Mouse (Mus musculus) heart, embryonic 11.5 days (tissue): ENCODE results near the gene Grb7. TPM values are rescaled to one million over a fixed set of nuclear protein-coding genes. Genes with fewer than 3 reads are reported as not detected.

Experiments used
- ATAC-seq: fragments of 200-750 bp; cut with Nextera tagmentation; replicated peaks from 2 replicates; pipeline ENCODE4 v1.8.0; 2017; ENCODE audit warnings: moderate library complexity; ENCODE audit not compliant: insufficient number of reproducible peaks, low FRiP score, low TSS enrichment
- H3K27ac ChIP-seq: fragments of 300-500 bp; sonication (generic); 2 replicates; pipeline ENCODE4 v1.5.1; 2014; ENCODE audit warnings: mild to moderate bottlenecking, low read depth, low read length
- H3K27me3 ChIP-seq: fragments of 300-500 bp; sonication (generic); 2 replicates; pipeline ENCODE4 v1.6.1; 2014; ENCODE audit warnings: mild to moderate bottlenecking, low read length, mixed read lengths; ENCODE audit not compliant: control insufficient read depth, insufficient read depth
- H3K36me3 ChIP-seq: fragments of 300-500 bp; sonication (generic); 2 replicates; pipeline ENCODE4 v1.6.1; 2014; ENCODE audit warnings: mild to moderate bottlenecking, low read length, moderate library complexity, mixed read lengths; ENCODE audit not compliant: control insufficient read depth, insufficient read depth
- H3K4me1 ChIP-seq: fragments of 300-500 bp; sonication (generic); 2 replicates; pipeline ENCODE4 v1.6.1; 2014; ENCODE audit warnings: low read length; ENCODE audit not compliant: control insufficient read depth, insufficient read depth
- H3K4me2 ChIP-seq: fragments of 300-500 bp; sonication (generic); 2 replicates; pipeline ENCODE4 v1.6.1; 2014; ENCODE audit warnings: mild to moderate bottlenecking, moderate library complexity
- H3K4me3 ChIP-seq: fragments of 300-500 bp; sonication (generic); 2 replicates; pipeline ENCODE4 v1.5.1; 2014; ENCODE audit warnings: low read depth, low read length
- H3K9ac ChIP-seq: fragments of 300-500 bp; sonication (generic); 2 replicates; pipeline ENCODE4 v1.6.1; 2014; ENCODE audit warnings: mild to moderate bottlenecking, low read depth, low read length, moderate library complexity
- H3K9me3 ChIP-seq: fragments of 300-500 bp; sonication (generic); replicated peaks from 2 replicates; pipeline ENCODE4 v1.6.1; 2016; ENCODE audit warnings: low read length; ENCODE audit not compliant: control insufficient read depth
- WGBS: fragments of 180-500 bp; shearing (Covaris S2); extraction: QIAGEN DNeasy Blood & Tissue Kit; methylation state at CpG from one replicate; pipeline ENCODE4 v1.1.7; 2014; ENCODE audit not compliant: insufficient replicate concordance; 5-methylcytosine and 5-hydroxymethylcytosine counted together
- polyA plus RNA-seq: library from polyadenylated mRNA; unstranded; fragments of >200 nt; fragmentation: Nextera tagmentation; extraction: Ambion mirVana; gene quantifications from 2 replicates; pipeline ENCODE4 v1.2.1, GENCODE M21; 2014

Grb7 gene
- polyA plus RNA-seq, 1 experiment from 2014 or later: 2.0 TPM

DNA sequence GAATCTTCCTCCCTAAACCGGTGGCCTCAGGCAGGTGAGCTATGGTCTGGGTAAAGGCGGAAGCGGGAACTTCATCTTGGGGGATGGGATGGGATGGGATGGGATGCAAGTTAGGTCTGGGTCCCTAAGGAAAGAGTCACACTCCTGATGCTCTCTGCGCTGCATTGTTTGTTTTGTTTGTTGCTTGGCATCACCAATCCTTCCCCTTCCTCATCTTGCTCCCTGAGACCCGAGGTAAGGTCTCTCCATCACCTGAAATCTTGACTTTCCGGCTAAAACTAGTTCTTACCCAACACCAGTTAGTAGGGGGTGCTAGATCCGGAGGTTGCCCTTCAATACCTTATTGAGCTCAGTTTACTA, 1.3 kb downstream of the Grb7 start:
- Histone ChIP-seq H3K4me2 (peak overlapping the region; percentile 61), H3K36me3 (no peaks in the 10 kb centered on the region), H3K27ac (no peak overlapping the region), H3K4me3 (peak overlapping the region; percentile 29), H3K9ac (no peak overlapping the region), H3K9me3 (no peaks in the 10 kb centered on the region), H3K27me3 (peaks cover 18% of the 10 kb centered on the region), H3K4me1 (peaks cover 22% of the 10 kb centered on the region)
- WGBS: 11% methylated on average over 7 of the region's 7 CpGs
- ATAC-seq: no peak

DNA sequence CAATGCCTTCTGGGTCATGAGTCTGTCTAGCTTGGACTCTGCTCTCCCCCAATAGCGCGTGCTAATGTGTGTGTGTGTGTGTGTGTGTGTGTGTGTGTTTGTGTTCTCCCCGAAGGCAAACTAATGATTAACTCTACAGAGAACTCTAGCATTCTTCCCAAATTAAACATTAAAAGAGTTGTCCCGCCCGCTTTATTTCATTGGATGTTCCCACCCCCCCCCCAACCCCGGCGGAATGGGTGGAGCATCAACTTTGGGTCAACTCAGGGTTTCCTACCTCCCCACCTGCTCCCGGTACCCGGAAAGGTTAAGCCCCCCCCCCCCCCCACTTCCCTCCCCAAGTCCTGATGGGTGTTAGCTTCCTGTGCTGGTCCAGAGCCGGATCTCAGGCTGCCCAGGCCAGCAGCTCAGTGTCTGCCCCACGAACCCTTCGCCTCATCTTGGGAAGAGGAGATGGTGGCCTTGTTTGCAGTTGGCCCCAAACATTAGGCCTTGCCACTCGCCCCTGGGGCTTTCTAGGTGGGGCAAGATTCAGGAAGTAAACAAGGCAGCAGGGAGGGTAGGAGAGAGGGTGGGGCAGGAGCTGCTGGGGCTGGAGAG, 2.1 kb downstream of the Grb7 start:
- peaks cover 22% of the 10 kb centered on the region for H3K4me1 ChIP-seq
- no peaks in the 10 kb centered on the region for H3K36me3 ChIP-seq
- H3K4me3 ChIP-seq: no peak overlapping the region
- ATAC-seq: no peak
- peaks cover 21% of the 10 kb centered on the region for H3K27me3 ChIP-seq
- H3K4me2 ChIP-seq: no peak overlapping the region
- WGBS: 42% methylated on average over 13 of the region's 13 CpGs
- H3K27ac ChIP-seq: no peak overlapping the region
- H3K9me3 ChIP-seq: no peaks in the 10 kb centered on the region
- no peak overlapping the region for H3K9ac ChIP-seq

GRCm38 (mm10) chr11:98449419-98449818, 3.2 kb downstream of the Grb7 start:
- H3K4me3 ChIP-seq: no peak overlapping the region
- WGBS: 83% methylated on average over 3 of the region's 3 CpGs
- ATAC-seq: no peak
- H3K36me3 ChIP-seq: no peaks in the 10 kb centered on the region
- no peak overlapping the region for H3K9ac ChIP-seq
- H3K27me3 ChIP-seq: peaks cover 21% of the 10 kb centered on the region
- H3K4me1 ChIP-seq: peaks cover 22% of the 10 kb centered on the region
- H3K9me3 ChIP-seq: no peaks in the 10 kb centered on the region
- no peak overlapping the region for H3K4me2 ChIP-seq
- H3K27ac ChIP-seq: no peak overlapping the region

DNA sequence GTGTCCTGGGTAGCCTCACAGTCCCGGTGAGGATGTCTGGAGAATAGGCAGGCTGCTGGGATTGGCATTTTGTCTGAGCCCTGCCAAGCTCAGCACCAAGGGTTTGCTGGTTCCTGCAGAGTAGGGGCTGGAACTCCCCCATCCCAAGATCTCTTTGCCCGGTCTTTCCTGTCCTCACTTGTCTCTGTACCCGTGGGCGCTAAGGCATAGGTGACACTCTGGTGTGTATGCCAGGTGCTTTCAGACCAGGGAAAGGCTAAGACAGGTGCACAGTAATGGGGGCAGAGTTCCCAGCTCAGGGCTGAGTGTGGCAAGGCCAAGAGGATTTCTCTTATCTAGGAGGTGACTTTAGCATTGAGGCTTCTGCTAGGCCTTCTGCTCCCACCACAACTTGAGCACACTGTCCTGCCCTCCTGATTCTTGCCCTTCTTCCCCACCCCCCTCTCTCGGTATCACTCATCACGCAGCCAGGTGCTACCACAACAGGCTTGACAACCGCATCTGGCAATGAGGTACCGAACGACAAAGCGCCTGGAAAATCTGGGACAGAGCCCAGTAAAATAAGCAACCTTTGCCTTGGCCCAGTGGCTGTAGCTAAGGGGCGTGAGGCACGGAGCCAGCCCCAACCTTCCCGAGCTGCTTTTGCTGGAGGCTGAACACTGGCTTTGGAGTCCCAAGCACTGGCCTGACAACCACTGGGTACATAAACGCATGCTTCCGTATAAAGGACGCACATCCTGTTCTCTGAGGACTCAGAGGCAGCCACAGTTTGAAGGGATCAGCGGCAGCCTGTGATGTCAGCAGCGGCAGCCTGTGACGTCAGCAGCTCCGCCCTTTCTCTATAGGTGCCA, 4.0 kb downstream of the Grb7 start:
- no peaks in the 10 kb centered on the region for H3K36me3 ChIP-seq
- no peak for ATAC-seq
- H3K9ac ChIP-seq: no peak overlapping the region
- H3K4me2 ChIP-seq: no peak overlapping the region
- peaks cover 21% of the 10 kb centered on the region for H3K27me3 ChIP-seq
- peaks cover 22% of the 10 kb centered on the region for H3K4me1 ChIP-seq
- WGBS: 76% methylated on average over 20 of the region's 20 CpGs
- H3K4me3 ChIP-seq: no peak overlapping the region
- H3K27ac ChIP-seq: no peak overlapping the region
- H3K9me3 ChIP-seq: no peaks in the 10 kb centered on the region

DNA sequence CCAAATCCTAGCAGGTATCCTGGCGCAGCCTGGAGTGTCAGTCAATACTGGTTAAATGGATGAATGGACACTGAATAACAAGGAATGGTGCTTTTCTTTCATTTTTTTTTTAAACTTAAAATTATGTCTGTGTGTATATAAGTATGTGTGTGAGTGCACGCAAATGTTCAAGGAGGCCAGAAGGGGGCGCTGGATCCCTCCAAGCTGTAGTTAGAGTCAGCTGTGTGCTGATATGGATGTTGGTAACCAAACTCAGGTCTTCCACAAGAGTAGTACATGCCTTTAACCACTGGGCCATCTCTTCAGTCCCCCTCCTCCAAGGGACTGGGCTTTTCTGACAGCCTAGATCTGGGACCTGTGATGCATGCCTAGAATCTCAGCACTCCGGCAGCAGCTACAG, 9.3 kb downstream of the Grb7 start:
- no peak overlapping the region for H3K9ac ChIP-seq
- H3K4me2 ChIP-seq: no peak overlapping the region
- 76% methylated on average over 4 of the region's 4 CpGs for WGBS
- H3K4me3 ChIP-seq: no peak overlapping the region
- no peak overlapping the region for H3K27ac ChIP-seq
- ATAC-seq: no peak
- peaks cover 11% of the 10 kb centered on the region for H3K4me1 ChIP-seq
- no peaks in the 10 kb centered on the region for H3K9me3 ChIP-seq
- H3K36me3 ChIP-seq: no peaks in the 10 kb centered on the region
- peaks cover 28% of the 10 kb centered on the region for H3K27me3 ChIP-seq

DNA sequence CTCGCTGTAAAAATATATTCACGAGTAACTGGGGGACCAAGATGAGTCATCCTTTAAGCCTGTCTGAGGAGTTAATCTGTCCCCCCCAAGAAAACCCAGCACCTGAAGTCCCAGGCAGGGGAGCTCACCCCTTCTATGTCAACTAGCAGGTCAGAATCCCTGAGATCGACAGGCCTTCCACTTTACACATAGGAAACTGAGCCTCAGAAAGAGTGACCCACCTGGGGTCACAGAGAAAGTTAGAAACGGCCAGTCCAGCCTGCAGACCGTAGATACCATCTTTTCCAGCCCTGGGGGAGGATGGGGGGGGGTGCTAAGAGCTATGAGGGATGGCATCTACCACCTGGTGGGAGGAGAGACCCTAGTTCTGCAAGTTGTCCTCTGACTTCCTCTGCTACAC, 10.4 kb downstream of the Grb7 start:
- Histone ChIP-seq H3K27ac (no peak overlapping the region), H3K27me3 (peaks cover 33% of the 10 kb centered on the region), H3K4me2 (no peak overlapping the region), H3K4me3 (no peak overlapping the region), H3K9ac (no peak overlapping the region), H3K36me3 (no peaks in the 10 kb centered on the region), H3K9me3 (no peaks in the 10 kb centered on the region), H3K4me1 (peaks cover 11% of the 10 kb centered on the region)
- no peak for ATAC-seq
- 69% methylated on average over 5 of the region's 5 CpGs for WGBS

DNA sequence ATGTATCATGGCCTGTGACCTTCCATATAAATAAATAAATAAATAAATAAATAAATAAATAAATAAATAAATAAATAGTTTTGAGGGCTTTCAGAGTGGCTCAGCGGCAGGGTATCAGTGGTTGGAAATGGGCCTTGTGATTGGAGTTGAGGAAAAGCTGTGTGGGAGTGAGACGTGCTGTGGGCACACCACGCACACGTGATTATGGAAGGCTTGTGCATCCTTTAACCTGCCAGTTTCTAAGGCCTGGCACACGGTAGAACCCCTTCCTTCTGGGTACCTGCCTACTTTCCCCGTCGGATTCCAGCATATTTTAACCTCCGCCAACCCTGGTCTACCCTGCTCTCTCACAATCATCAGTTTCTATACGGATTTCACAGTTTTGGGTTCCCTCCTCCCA, 10.8 kb downstream of the Grb7 start:
- no peaks in the 10 kb centered on the region for H3K36me3 ChIP-seq
- no peak for ATAC-seq
- H3K27me3 ChIP-seq: peaks cover 33% of the 10 kb centered on the region
- H3K9ac ChIP-seq: peak overlapping the region; percentile 71; the same call in 1 of the 2 replicates
- H3K27ac ChIP-seq: no peak overlapping the region
- peak overlapping the region; percentile 64 for H3K4me3 ChIP-seq
- no peaks in the 10 kb centered on the region for H3K9me3 ChIP-seq
- 27% methylated on average over 9 of the region's 9 CpGs for WGBS
- peaks cover 11% of the 10 kb centered on the region for H3K4me1 ChIP-seq
- H3K4me2 ChIP-seq: peak overlapping the region; percentile 95

GRCm38 (mm10) chr11:98457367-98458120, 11.3 kb downstream of the Grb7 start:
- peak overlapping the region; percentile 64 for H3K4me3 ChIP-seq
- no peak overlapping the region for H3K27ac ChIP-seq
- H3K9me3 ChIP-seq: no peaks in the 10 kb centered on the region
- H3K27me3 ChIP-seq: peaks cover 36% of the 10 kb centered on the region
- H3K4me2 ChIP-seq: peak overlapping the region; percentile 95
- ATAC-seq: peak; percentile 66
- H3K36me3 ChIP-seq: no peaks in the 10 kb centered on the region
- WGBS: under 1% methylated on average over 46 of the region's 64 CpGs
- H3K9ac ChIP-seq: peak overlapping the region; percentile 71
- peaks cover 11% of the 10 kb centered on the region for H3K4me1 ChIP-seq
